Comparison of ENCODE assay signal across 19 mouse cellular contexts in genomic region chr17:15737346-15737917, GRCm38 (mm10). TPM values are rescaled to one million over a fixed set of nuclear protein-coding genes. Genes with fewer than 3 reads are reported as not detected.
DNase-seq lines count a peak whose midpoint lies in the region; ATAC-seq and TF ChIP-seq lines count a peak whose summit lies in the region.
"Had no signal": no experiment of that assay in that cellular context is flagged by ENCODE, and none has a peak within 500 bp of the region (broad histone marks: within the 10 kb centered on the region; RNA-seq: fewer than 3 reads in every experiment).

No protein-coding gene starts in this region.

- ATAC-seq in common myeloid progenitor, adult 5-6 weeks (replicated peaks; ENCODE audit: low read depth, poor library complexity, severe bottlenecking): peak; percentile 79
- ATAC-seq in megakaryocyte-erythroid progenitor cell, adult 5-6 weeks (replicated peaks; ENCODE audit: low FRiP score, low TSS enrichment, poor library complexity, severe bottlenecking): peak; percentile 93
- ATAC-seq in forebrain, embryonic 14.5 days: no peak
- ATAC-seq: activated CD4-positive, CD25-positive, alpha-beta regulatory T cell, adult 4 months; forebrain, embryonic 13.5 days; forebrain, embryonic 16.5 days; Patski had no signal

- H3K79me2 ChIP-seq in MEL (ENCODE audit: control insufficient read depth, insufficient read depth, low read length, poor library complexity): peaks cover 6% of the 10 kb centered on the region; the same call in 1 of the 2 replicates

- H3K9ac ChIP-seq in MEL (ENCODE audit: control insufficient read depth, low read depth, low read length, poor library complexity, severe bottlenecking): no peak overlapping the region
- no peak overlapping the region for H3K9ac ChIP-seq in forebrain, embryonic 14.5 days (ENCODE audit: low read length)
- H3K9ac ChIP-seq: embryonic facial prominence, embryonic 12.5 days; forebrain, embryonic 13.5 days had no signal

- no peak overlapping the region for H3K4me3 ChIP-seq in MEL (ENCODE audit: control insufficient read depth in 1 of 2, insufficient read depth in 1 of 2, low read depth in 2 of 2, low read length in 2 of 2)
- no peak overlapping the region for H3K4me3 ChIP-seq in forebrain, embryonic 14.5 days (ENCODE audit: low read depth, low read length)
- H3K4me3 ChIP-seq: embryonic facial prominence, embryonic 10.5 days; embryonic facial prominence, embryonic 12.5 days; forebrain, embryonic 13.5 days had no signal

- peak overlapping the region; percentile 55 for H3K27ac ChIP-seq in MEL (ENCODE audit: control insufficient read depth, low read depth, low read length)
- H3K27ac ChIP-seq in forebrain, embryonic 14.5 days (ENCODE audit: low read depth, low read length): no peak overlapping the region
- H3K27ac ChIP-seq: embryonic facial prominence, embryonic 10.5 days; embryonic facial prominence, embryonic 12.5 days; forebrain, embryonic 13.5 days had no signal

- peak; percentile 78 for DNase-seq in MEL (ENCODE audit: low read depth, low spot score)
- DNase-seq in forebrain, embryonic 14.5 days (ENCODE audit: low spot score): no peak
- no peak for DNase-seq in cerebellum, adult 18-20 months
- DNase-seq: adrenal gland, adult 8-10 months; adrenal gland, postnatal 14 days; adrenal gland, postnatal 36 days; cerebellum, adult 11-12 months; cerebellum, adult 8-10 months; cerebellum, adult 9-11 months; cerebellum, postnatal 14 days; cerebellum, postnatal 36 days had no signal

- TF ChIP-seq RAD21 in MEL (IDR thresholded peaks at IDR 0.05; ENCODE audit: low read depth, low read length): no peak

- TF ChIP-seq CTCF in MEL (IDR thresholded peaks at IDR 0.05 in 2 of 3, conservative IDR thresholded peaks at IDR 0.05 in 1 of 3; ENCODE audit: control insufficient read depth in 1 of 3, insufficient read depth in 1 of 3, low read depth in 2 of 3, low read length in 3 of 3, poor library complexity in 1 of 3, severe bottlenecking in 1 of 3): no peak

- H3K4me1 ChIP-seq in MEL (ENCODE audit: control insufficient read depth in 1 of 2, insufficient read depth in 2 of 2, low read length in 2 of 2): peaks cover 5 to 10% of the 10 kb centered on the region in 2 experiments
- no peaks in the 10 kb centered on the region for H3K4me1 ChIP-seq in forebrain, embryonic 14.5 days (ENCODE audit: control insufficient read depth, insufficient read depth, low read length)
- H3K4me1 ChIP-seq: embryonic facial prominence, embryonic 10.5 days; embryonic facial prominence, embryonic 12.5 days; forebrain, embryonic 13.5 days had no signal

- no peaks in the 10 kb centered on the region for H3K27me3 ChIP-seq in MEL (ENCODE audit: control insufficient read depth in 1 of 2, insufficient read depth in 2 of 2, low read length in 2 of 2)
- H3K27me3 ChIP-seq in forebrain, embryonic 14.5 days (replicated peaks; ENCODE audit: control insufficient read depth, insufficient read depth, low read length): no peaks in the 10 kb centered on the region
- H3K27me3 ChIP-seq: embryonic facial prominence, embryonic 12.5 days; forebrain, embryonic 13.5 days; Patski had no signal

- no peaks in the 10 kb centered on the region for H3K9me3 ChIP-seq in MEL (replicated peaks; ENCODE audit: insufficient read depth, low read length)
- no peaks in the 10 kb centered on the region for H3K9me3 ChIP-seq in forebrain, embryonic 14.5 days (replicated peaks; ENCODE audit: control insufficient read depth, low read length)
- H3K9me3 ChIP-seq: embryonic facial prominence, embryonic 10.5 days; embryonic facial prominence, embryonic 12.5 days; forebrain, embryonic 13.5 days had no signal

- H3K36me3 ChIP-seq in MEL (ENCODE audit: control insufficient read depth in 1 of 2, insufficient read depth in 2 of 2, low read length in 2 of 2): peaks cover 35 to 47% of the 10 kb centered on the region in 2 experiments
- peaks cover 65% of the 10 kb centered on the region for H3K36me3 ChIP-seq in forebrain, embryonic 14.5 days (ENCODE audit: control insufficient read depth, insufficient read depth, low read length)

- WGBS in forebrain, embryonic 14.5 days: 85% methylated on average over 10 of the region's 10 CpGs

- TF ChIP-seq EP300 in MEL (IDR thresholded peaks at IDR 0.05; ENCODE audit: low read depth in 1 of 2, low read length in 2 of 2): peak; percentile 38 to 54; a peak in 3 of 4 replicates

- no peak; a peak in 1 of 4 replicates for TF ChIP-seq POLR2A in MEL (IDR thresholded peaks at IDR 0.05; ENCODE audit: control insufficient read depth in 1 of 2, insufficient read depth in 1 of 2, low read depth in 1 of 2, low read length in 2 of 2, poor library complexity in 1 of 2)

- H3K4me2 ChIP-seq in forebrain, embryonic 14.5 days (ENCODE audit: low read length): no peak overlapping the region
- H3K4me2 ChIP-seq: embryonic facial prominence, embryonic 12.5 days; forebrain, embryonic 13.5 days had no signal

TF ChIP-seq in MEL, 35 proteins besides CTCF, POLR2A, EP300 and RAD21:
- TF ChIP-seq BHLHE40 (IDR thresholded peaks at IDR 0.05; ENCODE audit: borderline replicate concordance, low read depth, low read length) (no peak), ETS1 (IDR thresholded peaks at IDR 0.05; ENCODE audit: low read depth, low read length) (0 out of 2 replicates have a peak, but pooled peaks have one; percentile 22), USF1 (IDR thresholded peaks at IDR 0.05; ENCODE audit: low read depth, low read length) (no peak), TBP (IDR thresholded peaks at IDR 0.05; ENCODE audit: low read depth, low read length) (no peak), POLR2AphosphoS5 (IDR thresholded peaks at IDR 0.05; ENCODE audit: borderline replicate concordance, low read depth, low read length) (no peak), TCF12 (IDR thresholded peaks at IDR 0.05; ENCODE audit: low read depth, low read length) (no peak), ZKSCAN1 (IDR thresholded peaks at IDR 0.05; ENCODE audit: low read depth, low read length) (no peak), TAL1 (IDR thresholded peaks at IDR 0.05; ENCODE audit: low read length) (no peak), GATA1 (IDR thresholded peaks at IDR 0.05; ENCODE audit: low read depth, low read length) (peak; percentile 65), MAZ (IDR thresholded peaks at IDR 0.05; ENCODE audit: low read depth, low read length) (no peak), ZNF384 (IDR thresholded peaks at IDR 0.05; ENCODE audit: low read depth, low read length) (no peak), MAFK (IDR thresholded peaks at IDR 0.05; ENCODE audit: borderline replicate concordance, low read depth, low read length) (no peak), SIN3A (IDR thresholded peaks at IDR 0.05; ENCODE audit: low read length) (0 out of 2 replicates have a peak, but pooled peaks have one; percentile 18), NRF1 (IDR thresholded peaks at IDR 0.05; ENCODE audit: insufficient read depth, low read depth, low read length, poor library complexity, severe bottlenecking) (no peak), POLR2AphosphoS2 (IDR thresholded peaks at IDR 0.05; ENCODE audit: low read length) (no peak), ELF1 (IDR thresholded peaks at IDR 0.05; ENCODE audit: low read depth, low read length) (peak; percentile 22; the same call in 1 of the 2 replicates), GABPA (IDR thresholded peaks at IDR 0.05; ENCODE audit: low read depth, low read length) (no peak), E2F4 (IDR thresholded peaks at IDR 0.05; ENCODE audit: borderline replicate concordance, low read depth, low read length) (no peak), RCOR1 (IDR thresholded peaks at IDR 0.05; ENCODE audit: low read depth, low read length) (no peak), SMC3 (IDR thresholded peaks at IDR 0.05; ENCODE audit: low read depth, low read length) (no peak)

RNA-seq across cellular contexts. Expression of gene Chd1, which starts 32.7 kb away (rescaled TPM):
- 31.1 and 32.5 TPM in 2 replicates for total RNA-seq in MEL (2012; rRNA removed)
- polyA plus RNA-seq in MEL (2012; ENCODE audit: insufficient read depth in 1 of 2, insufficient read length in 2 of 2, low read depth in 1 of 2, low replicate concordance in 2 of 2, missing spikeins in 1 of 2): 100 to 1,000 TPM in 1 of 2 experiments, 10 to 100 TPM in 1; 48.8 to 164 TPM
- 75.5 and 100 TPM in 2 replicates for total RNA-seq in common myeloid progenitor, adult 5-6 weeks (2017)
- total RNA-seq in megakaryocyte-erythroid progenitor cell, adult 5-6 weeks (2014; fragmentation: Nextera tagmentation): 44.4 and 52.7 TPM in 2 replicates
- total RNA-seq in megakaryocyte-erythroid progenitor cell, adult 5-6 weeks (2017): 73.9 and 85.8 TPM in 2 replicates
- 17.2 and 21.5 TPM in 2 replicates for polyA plus RNA-seq in forebrain, embryonic 14.5 days (2014; fragmentation: Nextera tagmentation; extraction: Ambion mirVana)
